In the genomic region with DNA sequence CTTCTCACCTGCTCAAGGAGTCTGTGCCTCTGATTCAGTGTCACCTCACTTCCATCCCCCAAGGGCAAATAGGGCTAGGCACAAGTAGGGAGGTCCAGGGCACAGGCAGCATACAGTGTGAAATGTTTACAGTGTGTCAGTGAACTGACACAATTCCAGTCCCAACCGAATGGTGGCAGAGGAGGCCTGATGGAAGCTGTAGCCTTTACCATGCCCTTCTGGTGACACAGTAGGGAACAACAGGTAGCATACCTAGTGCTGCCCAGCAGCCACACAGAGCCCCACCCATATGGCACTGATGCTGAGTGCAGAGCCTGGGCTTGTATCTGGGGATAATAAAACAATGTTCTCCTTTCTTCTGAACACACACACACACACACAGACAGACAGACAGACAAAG, we compare ENCODE assay signal across 13 mouse cellular contexts.
DNase-seq lines count a peak whose midpoint lies in the region; TF ChIP-seq lines count a peak whose summit lies in the region.
"Had no signal": no experiment of that assay in that cellular context is flagged by ENCODE, and none has a peak within 500 bp of the region (broad histone marks: within the 10 kb centered on the region; RNA-seq: fewer than 3 reads in every experiment).

No protein-coding gene starts in this region.

- TF ChIP-seq POLR2A in testis, adult 2 months (IDR thresholded peaks at IDR 0.05; ENCODE audit: control insufficient read depth, low read depth, low read length): no peak

- H3K36me3 ChIP-seq in testis, adult 2 months (ENCODE audit: control insufficient read depth, insufficient read depth, low read length): no peaks in the 10 kb centered on the region
- H3K36me3 ChIP-seq: forebrain, embryonic 15.5 days; limb, embryonic 15.5 days had no signal

- H3K4me3 ChIP-seq in testis, adult 2 months (ENCODE audit: control insufficient read depth, low read depth, low read length): no peak overlapping the region
- H3K4me3 ChIP-seq: forebrain, embryonic 15.5 days; limb, embryonic 15.5 days; megakaryocyte, embryonic 14.5 days had no signal

- no peak overlapping the region for H3K27ac ChIP-seq in testis, adult 2 months (ENCODE audit: control insufficient read depth, insufficient read depth, low read depth, low read length)
- H3K27ac ChIP-seq: forebrain, embryonic 15.5 days; limb, embryonic 15.5 days had no signal

- peak; percentile 16 for DNase-seq in kidney, adult 9 months
- DNase-seq in kidney, adult 11 months: no peak
- DNase-seq in testis, postnatal 10 days (ENCODE audit: low spot score): no peak
- peak; percentile 46 to 49 for DNase-seq in cerebellum, postnatal 36 days
- DNase-seq in embryo, embryonic 10.5 days (ENCODE audit: low spot score): no peak
- DNase-seq in heart, adult 18-20 months: no peak
- no peak for DNase-seq in gastrocnemius, postnatal 14 days
- DNase-seq: adrenal gland, adult 8-10 months; gastrocnemius, postnatal 36 days had no signal

- no peaks in the 10 kb centered on the region for H3K4me1 ChIP-seq in testis, adult 2 months (ENCODE audit: control insufficient read depth, insufficient read depth, low read length)
- H3K4me1 ChIP-seq: forebrain, embryonic 15.5 days; limb, embryonic 15.5 days; megakaryocyte, embryonic 14.5 days had no signal

- H3K27me3 ChIP-seq in testis, adult 2 months (ENCODE audit: control insufficient read depth, insufficient read depth, low read length): no peaks in the 10 kb centered on the region
- H3K27me3 ChIP-seq: forebrain, embryonic 15.5 days; limb, embryonic 15.5 days; megakaryocyte, embryonic 14.5 days had no signal

- peak; percentile 22; the same call in 1 of the 2 replicates for TF ChIP-seq CTCF in testis, adult 2 months (IDR thresholded peaks at IDR 0.05; ENCODE audit: control insufficient read depth, insufficient read depth, insufficient replicate concordance, low read depth, low read length)

- intact Hi-C loops in gastrocnemius, postnatal 14 days (cut with DNase I; ENCODE audit: low total_unique reads): no loop called here

Comparison
In these comparisons a context has a peak if more than half of its experiments do, and no peak if none do; other contexts are left out.
1. DNase-seq: peak in kidney, adult 9 months (single experiment) and cerebellum, postnatal 36 days (2 of 2); none in kidney, adult 11 months (single experiment), testis, postnatal 10 days (single experiment), embryo, embryonic 10.5 days (single experiment), heart, adult 18-20 months (0 of 2) and gastrocnemius, postnatal 14 days (single experiment).